Mouse (Mus musculus) limb, embryonic 11.5 days (tissue): ENCODE measurements around the gene Hoxb5. TPM values are rescaled to one million over a fixed set of nuclear protein-coding genes. Genes with fewer than 3 reads are reported as not detected.
A peak's percentile ranks its signal among the peaks of the same experiment; 100 is the strongest.

Experiments
- ATAC-seq: fragments of 200-750 bp; cut with Nextera tagmentation; 2 replicates; pipeline ENCODE4 v1.8.0; 2017; ENCODE audit warnings: low read depth; ENCODE audit not compliant: insufficient number of reproducible peaks, low FRiP score, low TSS enrichment
- DNase-seq: peaks from one replicate; pipeline ENCODE4 v3.0.0-alpha.2; 2015; ENCODE audit warnings: low spot score
- H3K27ac ChIP-seq: fragments of 300-500 bp; sonication (generic); replicated peaks from 2 replicates; pipeline ENCODE4 v1.5.1; 2014; ENCODE audit warnings: low read depth, mild to moderate bottlenecking, low read length
- H3K27me3 ChIP-seq: fragments of 300-500 bp; sonication (generic); 2 replicates; pipeline ENCODE4 v1.6.1; 2014; ENCODE audit warnings: mild to moderate bottlenecking, low read length, mixed read lengths; ENCODE audit not compliant: control insufficient read depth, insufficient read depth
- H3K36me3 ChIP-seq: fragments of 300-500 bp; sonication (generic); 2 replicates; pipeline ENCODE4 v1.6.1; 2014; ENCODE audit warnings: mild to moderate bottlenecking, low read length, moderate library complexity, mixed read lengths; ENCODE audit not compliant: control insufficient read depth, insufficient read depth
- H3K4me1 ChIP-seq: fragments of 300-500 bp; sonication (generic); 2 replicates; pipeline ENCODE4 v1.6.1; 2014; ENCODE audit warnings: low read length, mixed read lengths; ENCODE audit not compliant: control insufficient read depth, insufficient read depth
- H3K4me2 ChIP-seq: fragments of 300-500 bp; sonication (generic); 2 replicates; pipeline ENCODE4 v1.6.1; 2014; ENCODE audit warnings: low read depth, mild to moderate bottlenecking, moderate library complexity; ENCODE audit not compliant: severe bottlenecking
- H3K4me3 ChIP-seq: fragments of 300-500 bp; sonication (generic); 2 replicates; pipeline ENCODE4 v1.5.1; 2014; ENCODE audit warnings: low read depth, low read length
- H3K9ac ChIP-seq: fragments of 300-500 bp; sonication (generic); 2 replicates; pipeline ENCODE4 v1.6.1; 2014; ENCODE audit warnings: mild to moderate bottlenecking, low read length
- H3K9me3 ChIP-seq: fragments of 300-500 bp; sonication (generic); 2 replicates; pipeline ENCODE4 v1.6.1; 2016; ENCODE audit warnings: low read length; ENCODE audit not compliant: control insufficient read depth
- WGBS: fragments of 180-500 bp; shearing (Covaris S2); extraction: QIAGEN DNeasy Blood & Tissue Kit; methylation state at CpG from one replicate; pipeline ENCODE4 v1.1.7; 2014; 5-methylcytosine and 5-hydroxymethylcytosine counted together
- polyA plus RNA-seq: library from polyadenylated mRNA; unstranded; fragments of >200 nt; fragmentation: Nextera tagmentation; extraction: Ambion mirVana; gene quantifications from 2 replicates; pipeline ENCODE4 v1.2.1, GENCODE M21; 2014

Hoxb5 gene
- polyA plus RNA-seq, 1 experiment from 2014 or later: 2.1 TPM

- Histone ChIP-seq H3K4me1 (peaks cover 21% of the 10 kb centered on the region), H3K9ac (no peak overlapping the region), H3K36me3 (no peaks in the 10 kb centered on the region), H3K4me3 (no peak overlapping the region), H3K9me3 (no peaks in the 10 kb centered on the region), H3K27ac (no peak overlapping the region), H3K27me3 (peaks cover 81% of the 10 kb centered on the region), H3K4me2 (no peak overlapping the region)
- DNase-seq (peak; percentile 25), ATAC-seq (no peak)
- WGBS: 16% methylated on average over 1 of the region's 1 CpGs
These were observed 34.9 kb upstream of the Hoxb5 start for GRCm38 (mm10) chr11:96268031-96268745.

DNA sequence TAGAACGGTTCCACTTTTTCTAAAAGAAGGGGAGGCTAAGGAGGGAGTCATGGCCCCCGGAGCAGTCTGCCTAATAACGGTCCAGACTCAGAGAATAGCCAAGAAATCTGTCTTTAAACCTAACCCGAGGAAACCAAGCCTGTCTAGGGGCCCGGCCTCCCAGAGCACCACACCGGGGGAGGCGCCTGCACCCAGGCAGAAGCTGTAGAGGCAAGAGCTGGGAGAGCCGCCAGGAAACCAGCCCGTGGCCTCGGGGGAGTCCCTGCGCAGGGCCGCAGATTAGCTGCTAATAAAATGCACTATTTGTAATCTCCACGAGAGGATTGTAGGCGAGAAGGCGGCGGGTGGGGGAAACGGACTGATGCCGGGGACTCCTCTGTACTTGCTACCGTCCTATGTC lies 33.3 kb upstream of the Hoxb5 start:
- under 1% methylated on average over 19 of the region's 19 CpGs for WGBS
- no peaks in the 10 kb centered on the region for H3K9me3 ChIP-seq
- DNase-seq: peak; percentile 69
- peaks cover 83% of the 10 kb centered on the region for H3K27me3 ChIP-seq
- H3K9ac ChIP-seq: no peak overlapping the region
- peaks cover 21% of the 10 kb centered on the region for H3K4me1 ChIP-seq
- no peak overlapping the region for H3K27ac ChIP-seq
- no peak overlapping the region for H3K4me2 ChIP-seq
- ATAC-seq: no peak
- H3K4me3 ChIP-seq: no peak overlapping the region
- no peaks in the 10 kb centered on the region for H3K36me3 ChIP-seq

GRCm38 (mm10) chr11:96270996-96271540 lies 32.1 kb upstream of the Hoxb5 start, which contains the start of gene Hoxb9:
Gene Hoxb9, plus strand, starts transcription at chr11:96271457.
- Histone ChIP-seq H3K4me1 (peaks cover 21% of the 10 kb centered on the region), H3K9ac (0 out of 2 replicates have a peak within 1 kb of the TSS, but pooled peaks have one; percentile 22), H3K36me3 (no peaks in the 10 kb centered on the region), H3K27me3 (peaks cover 89% of the 10 kb centered on the region), H3K9me3 (no peaks in the 10 kb centered on the region), H3K27ac (no peak within 1 kb of the TSS; the same call in 1 of the 2 replicates), H3K4me2 (peak within 1 kb of the TSS; percentile 41), H3K4me3 (peak within 1 kb of the TSS; percentile 22)
- WGBS: under 1% methylated on average over 39 of the region's 40 CpGs
- peak; percentile 74 for DNase-seq
- ATAC-seq: no peak

DNA sequence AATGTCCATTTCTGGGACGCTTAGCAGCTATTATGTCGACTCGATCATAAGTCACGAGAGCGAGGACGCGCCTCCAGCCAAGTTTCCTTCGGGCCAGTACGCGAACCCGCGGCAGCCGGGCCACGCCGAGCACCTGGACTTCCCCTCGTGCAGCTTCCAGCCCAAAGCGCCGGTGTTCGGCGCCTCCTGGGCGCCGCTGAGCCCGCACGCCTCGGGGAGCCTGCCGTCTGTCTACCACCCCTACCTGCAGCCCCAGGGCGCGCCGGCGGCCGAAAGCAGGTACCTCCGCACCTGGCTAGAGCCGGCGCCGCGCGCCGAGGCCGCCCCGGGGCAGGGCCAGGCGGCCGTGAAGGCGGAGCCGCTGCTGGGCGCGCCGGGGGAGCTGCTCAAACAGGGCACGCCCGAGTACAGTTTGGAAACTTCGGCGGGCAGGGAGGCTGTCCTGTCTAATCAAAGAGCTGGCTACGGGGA lies 31.6 kb upstream of the Hoxb5 start:
- ATAC-seq (no peak), DNase-seq (no peak)
- Histone ChIP-seq H3K4me3 (peak overlapping the region; percentile 22), H3K27me3 (peaks cover 95% of the 10 kb centered on the region), H3K9me3 (no peaks in the 10 kb centered on the region), H3K4me1 (peaks cover 21% of the 10 kb centered on the region), H3K27ac (no peak overlapping the region), H3K36me3 (no peaks in the 10 kb centered on the region), H3K9ac (0 out of 2 replicates have a peak overlapping the region, but pooled peaks have one; percentile 22), H3K4me2 (peak overlapping the region; percentile 41)
- WGBS: 0% methylated on average over 52 of the region's 52 CpGs

DNA sequence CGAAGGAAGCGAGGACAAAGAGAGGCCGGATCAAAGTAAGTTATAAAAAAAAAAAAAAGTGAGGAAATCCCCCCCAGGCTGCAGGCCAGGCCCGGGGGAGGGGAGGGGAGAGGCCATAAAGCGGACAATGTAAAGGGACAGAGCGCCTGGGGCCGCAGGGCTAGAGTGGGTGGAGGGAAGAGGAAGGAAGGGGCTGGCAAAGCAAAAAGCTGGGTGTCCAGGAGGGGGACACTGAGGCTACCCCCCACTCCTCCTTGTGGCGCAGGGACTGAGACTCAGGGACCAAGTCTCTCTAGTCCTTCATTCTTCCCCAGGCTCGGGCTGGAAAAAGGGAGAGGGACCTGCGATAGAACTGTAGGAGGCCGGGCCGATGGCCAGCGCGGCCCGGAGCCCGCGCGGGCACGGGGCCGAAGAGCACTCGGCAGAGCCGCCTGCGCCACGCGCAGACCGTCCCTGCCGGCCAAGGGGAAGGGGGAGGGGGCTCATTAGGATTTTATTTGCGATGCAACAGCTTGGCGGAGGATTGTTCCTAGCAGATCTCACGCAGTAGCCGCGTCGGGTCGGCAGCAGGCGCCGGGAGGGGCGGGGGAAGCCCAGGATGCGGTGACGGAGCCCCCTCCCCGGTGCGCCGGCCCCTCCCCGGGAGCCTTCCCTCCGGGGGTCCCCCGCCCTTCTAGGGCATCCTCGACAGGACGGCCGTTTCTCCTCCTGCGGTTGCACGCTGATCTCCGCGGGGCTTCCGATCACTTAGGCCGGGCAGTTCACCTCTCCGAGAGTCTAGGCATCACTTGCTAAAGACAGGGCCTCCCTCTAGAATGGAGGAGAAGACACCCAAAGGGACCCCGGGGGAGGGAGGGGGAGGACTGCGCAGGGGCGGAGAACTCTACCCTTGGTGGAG lies 30.9 kb upstream of the Hoxb5 start:
- peak overlapping the region; percentile 22 for H3K4me3 ChIP-seq
- ATAC-seq: no peak
- peak overlapping the region; percentile 41 for H3K4me2 ChIP-seq
- no peaks in the 10 kb centered on the region for H3K36me3 ChIP-seq
- WGBS: under 1% methylated on average over 58 of the region's 58 CpGs
- H3K9me3 ChIP-seq: no peaks in the 10 kb centered on the region
- peaks cover 21% of the 10 kb centered on the region for H3K4me1 ChIP-seq
- no peak overlapping the region; the same call in 1 of the 2 replicates for H3K27ac ChIP-seq
- peaks cover 93% of the 10 kb centered on the region for H3K27me3 ChIP-seq
- peak; percentile 70 for DNase-seq
- H3K9ac ChIP-seq: no peak overlapping the region

GRCm38 (mm10) chr11:96274428-96274827 lies 28.7 kb upstream of the Hoxb5 start:
- no peaks in the 10 kb centered on the region for H3K9me3 ChIP-seq
- WGBS: 16% methylated on average over 10 of the region's 10 CpGs
- no peak overlapping the region for H3K4me2 ChIP-seq
- no peaks in the 10 kb centered on the region for H3K36me3 ChIP-seq
- no peak overlapping the region for H3K9ac ChIP-seq
- H3K27me3 ChIP-seq: peaks cover 95% of the 10 kb centered on the region
- peaks cover 21% of the 10 kb centered on the region for H3K4me1 ChIP-seq
- no peak overlapping the region for H3K27ac ChIP-seq
- no peak for ATAC-seq
- no peak overlapping the region for H3K4me3 ChIP-seq
- DNase-seq: no peak

DNA sequence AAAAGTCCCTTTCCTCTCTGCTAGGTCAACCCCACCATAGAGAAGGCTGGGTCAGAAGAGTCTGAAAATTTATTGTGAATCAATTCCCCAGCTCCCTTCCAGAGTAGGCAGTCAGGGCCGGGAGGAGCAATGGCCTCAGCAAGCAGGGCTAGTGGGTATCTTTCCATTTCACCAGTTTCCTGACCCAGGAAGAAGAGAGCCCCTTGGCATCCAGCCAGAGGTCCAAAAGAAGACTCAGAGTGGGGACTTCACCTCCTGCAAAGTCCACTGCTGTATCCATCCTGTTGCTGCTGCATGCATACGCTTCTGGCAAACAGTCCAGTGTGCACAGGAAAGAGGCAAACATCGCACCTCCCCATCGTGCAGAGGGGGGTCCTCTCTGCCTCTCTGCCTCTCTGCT lies 27.2 kb upstream of the Hoxb5 start:
- H3K4me2 ChIP-seq: no peak overlapping the region
- peaks cover 95% of the 10 kb centered on the region for H3K27me3 ChIP-seq
- no peak overlapping the region for H3K4me3 ChIP-seq
- no peaks in the 10 kb centered on the region for H3K36me3 ChIP-seq
- ATAC-seq: no peak
- H3K9ac ChIP-seq: no peak overlapping the region
- no peak for DNase-seq
- H3K9me3 ChIP-seq: no peaks in the 10 kb centered on the region
- H3K27ac ChIP-seq: no peak overlapping the region
- WGBS: 13% methylated on average over 4 of the region's 4 CpGs
- H3K4me1 ChIP-seq: peaks cover 12% of the 10 kb centered on the region
